Mouse (Mus musculus) G1E (cell line): Measurements from ENCODE around the gene Apbb1ip.

Source experiments
- CTCF ChIP-seq: IDR thresholded peaks from 2 replicates; pipeline ENCODE4 v1.5.1; 2012; ENCODE audit warnings: low read depth, low read length, inconsistent platforms, mixed read lengths
- GATA1 ChIP-seq: IDR thresholded peaks from 2 replicates; pipeline ENCODE4 v1.6.1; 2012; ENCODE audit warnings: borderline replicate concordance, low read length, inconsistent platforms, mixed read lengths
- GATA2 ChIP-seq: IDR thresholded peaks from 2 replicates; pipeline ENCODE4 v1.6.1; 2012; ENCODE audit warnings: low read depth, low read length, inconsistent platforms, borderline replicate concordance
- POLR2AphosphoS5 ChIP-seq: IDR thresholded peaks from 2 replicates; pipeline ENCODE4 v1.6.1; 2012; ENCODE audit warnings: low read depth, low read length, inconsistent platforms; ENCODE audit not compliant: insufficient replicate concordance
- TAL1 ChIP-seq: conservative IDR thresholded peaks from 2 replicates; pipeline ENCODE4 v1.6.1; 2012; ENCODE audit warnings: low read depth, low read length, inconsistent platforms, mixed read lengths

- TF ChIP-seq CTCF: no peak
- TF ChIP-seq POLR2AphosphoS5: no peak
- no peak for TF ChIP-seq GATA1
- TF ChIP-seq TAL1: no peak
- TF ChIP-seq GATA2: no peak
Observed at GRCm38 (mm10) chr2:22753461-22754075, 20.3 kb upstream of the Apbb1ip start.
